Mouse (Mus musculus): Measurements from ENCODE around the gene Ugcg.

The Ugcg gene

GRCm38 (mm10) chr4:59224889-59225288, 35.8 kb downstream of the Ugcg start:
- no peak for DNase-seq (ENCODE audit: low spot score in 2 of 2)

GRCm38 (mm10) chr4:59227047-59227446, 38.0 kb downstream of the Ugcg start:
- no peak for DNase-seq (ENCODE audit: low spot score in 2 of 2)

- no peak for DNase-seq (ENCODE audit: low spot score in 2 of 2)
These were observed 39.9 kb downstream of the Ugcg start for GRCm38 (mm10) chr4:59228951-59229350.

- no peak for DNase-seq (ENCODE audit: low spot score in 2 of 2)
These were observed 42.4 kb downstream of the Ugcg start for GRCm38 (mm10) chr4:59231266-59232055.

- no peak for DNase-seq (ENCODE audit: low spot score in 2 of 2)
These were observed 45.0 kb downstream of the Ugcg start for GRCm38 (mm10) chr4:59234014-59234413.

- DNase-seq (ENCODE audit: low spot score in 2 of 2): no peak
These were observed 45.6 kb downstream of the Ugcg start for GRCm38 (mm10) chr4:59234451-59235216.

GRCm38 (mm10) chr4:59236362-59236761, 47.3 kb downstream of the Ugcg start:
- DNase-seq (ENCODE audit: low spot score in 2 of 2): no peak

- DNase-seq (ENCODE audit: low spot score in 2 of 2): peak in 1 of 2 experiments; percentile 52
These were observed 49.7 kb downstream of the Ugcg start for GRCm38 (mm10) chr4:59238641-59239311.

- DNase-seq (ENCODE audit: low spot score in 2 of 2): no peak
These were observed 50.3 kb downstream of the Ugcg start for GRCm38 (mm10) chr4:59239312-59239728.

GRCm38 (mm10) chr4:59240160-59240559, 51.1 kb downstream of the Ugcg start:
- no peak for DNase-seq (ENCODE audit: low spot score in 2 of 2)

GRCm38 (mm10) chr4:59241096-59241495, 52.0 kb downstream of the Ugcg start:
- DNase-seq (ENCODE audit: low spot score in 2 of 2): no peak

GRCm38 (mm10) chr4:59242221-59242620, 53.2 kb downstream of the Ugcg start:
- no peak for DNase-seq (ENCODE audit: low spot score in 2 of 2)

- no peak for DNase-seq (ENCODE audit: low spot score in 2 of 2)
These were observed 54.9 kb downstream of the Ugcg start for GRCm38 (mm10) chr4:59243802-59244493.

GRCm38 (mm10) chr4:59244791-59245555, 55.9 kb downstream of the Ugcg start:
- no peak for DNase-seq (ENCODE audit: low spot score in 2 of 2)

- no peak for DNase-seq (ENCODE audit: low spot score in 2 of 2)
These were observed 56.7 kb downstream of the Ugcg start for GRCm38 (mm10) chr4:59245776-59246175.

GRCm38 (mm10) chr4:59247545-59247944, 58.5 kb downstream of the Ugcg start:
- DNase-seq (ENCODE audit: low spot score in 2 of 2): no peak

GRCm38 (mm10) chr4:59248035-59248434, 59.0 kb downstream of the Ugcg start:
- no peak for DNase-seq (ENCODE audit: low spot score in 2 of 2)

- no peak for DNase-seq (ENCODE audit: low spot score in 2 of 2)
These were observed 63.5 kb downstream of the Ugcg start for GRCm38 (mm10) chr4:59252386-59253054.

GRCm38 (mm10) chr4:59253055-59253434, 64.0 kb downstream of the Ugcg start:
- DNase-seq (ENCODE audit: low spot score in 2 of 2): no peak

GRCm38 (mm10) chr4:59254397-59254796, 65.3 kb downstream of the Ugcg start:
- no peak for DNase-seq (ENCODE audit: low spot score in 2 of 2)

- DNase-seq (ENCODE audit: low spot score in 2 of 2): no peak
These were observed 66.9 kb downstream of the Ugcg start for GRCm38 (mm10) chr4:59255988-59256387.
